Mouse (Mus musculus): ENCODE measurements around the gene Frem2. TPM values are rescaled to one million over a fixed set of nuclear protein-coding genes. Genes with fewer than 3 reads are reported as not detected.

Gene Frem2
- 1.1 TPM in 2 replicates for polyA plus RNA-seq (2014; fragmentation: Nextera tagmentation; extraction: Ambion mirVana)

DNA sequence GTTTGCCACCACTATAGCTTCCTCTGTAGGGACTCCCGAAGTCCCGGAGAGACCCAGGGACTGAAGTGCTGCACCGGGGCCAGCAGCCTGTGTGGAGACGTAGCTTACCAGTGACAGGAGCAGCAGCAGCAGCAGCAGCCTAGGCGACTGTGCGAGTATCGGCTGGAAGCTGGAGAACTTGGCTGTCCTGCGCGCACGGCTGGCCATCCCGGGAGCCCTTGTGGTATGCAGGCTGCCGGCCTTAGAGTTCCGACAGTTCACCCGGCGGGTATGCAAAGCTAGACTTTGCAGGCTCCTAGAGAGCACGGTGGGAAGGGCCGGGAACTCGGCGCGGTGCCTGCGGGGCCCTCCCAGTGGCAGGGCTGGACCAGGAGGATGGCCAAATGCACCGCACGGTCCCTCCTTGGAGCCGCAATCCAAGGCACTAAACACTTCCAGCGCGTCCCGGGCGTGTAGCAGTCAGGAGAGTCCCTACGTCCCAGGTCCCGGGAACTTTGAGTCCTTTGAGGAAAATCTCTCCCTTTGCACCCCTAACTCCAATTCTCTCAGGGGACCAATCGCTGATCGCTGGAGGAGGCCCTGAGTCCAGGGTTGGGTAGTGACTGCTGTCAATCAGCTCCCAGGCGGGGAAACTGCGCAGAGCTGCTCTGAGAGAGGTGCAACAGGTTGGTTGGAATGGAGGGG, at the start of gene Frem2:
TSS of gene Frem2 (minus strand) at position 478 of the 684 bp plus-strand sequence.
- Histone ChIP-seq H3K27me3 (ENCODE audit: control insufficient read depth, insufficient read depth, low read length) (peaks cover 19% of the 10 kb centered on the region), H3K27ac (replicated peaks; ENCODE audit: low read depth, low read length) (no peak within 1 kb of the TSS)
- ATAC-seq (ENCODE audit: low FRiP score, low TSS enrichment), result peak; percentile 91

DNA sequence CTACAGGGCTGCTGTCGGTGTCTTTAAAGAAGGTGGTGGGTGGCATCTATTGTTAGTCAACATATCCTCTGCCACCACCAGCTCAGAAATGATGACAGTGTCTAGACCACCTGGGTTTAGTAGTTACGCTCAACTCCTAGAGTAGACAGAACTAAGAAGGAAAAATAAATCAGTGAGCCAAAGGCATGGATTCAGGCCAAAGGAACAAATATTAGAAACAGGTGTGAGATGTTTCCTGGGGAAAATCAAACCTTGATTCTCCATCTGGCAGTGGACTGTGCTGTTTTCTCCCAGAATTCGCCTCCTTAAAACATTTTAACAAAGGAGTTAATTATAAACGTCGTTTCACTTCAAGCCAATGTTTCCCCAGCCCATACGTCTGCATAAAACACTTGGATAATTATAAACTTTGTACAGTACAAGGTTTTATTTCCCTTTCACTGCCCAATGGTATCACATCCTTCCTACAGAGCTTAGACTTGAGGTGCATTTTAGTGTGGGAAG, 48.9 kb upstream of the Frem2 start:
- no peak for DNase-seq
- no peaks in the 10 kb centered on the region for H3K9me3 ChIP-seq (ENCODE audit: control insufficient read depth, low read length)
- H3K4me2 ChIP-seq (ENCODE audit: low read length), result no peak overlapping the region
- no peak overlapping the region for H3K4me3 ChIP-seq (replicated peaks; ENCODE audit: low read depth, low read length)
- H3K27ac ChIP-seq (replicated peaks; ENCODE audit: low read depth, low read length), result no peak overlapping the region
- ATAC-seq (ENCODE audit: low FRiP score, low TSS enrichment), result no peak
- 76% methylated on average over 6 of the region's 6 CpGs for WGBS
- H3K36me3 ChIP-seq (ENCODE audit: control insufficient read depth, insufficient read depth, low read length), result no peaks in the 10 kb centered on the region
- H3K4me1 ChIP-seq (ENCODE audit: control insufficient read depth, insufficient read depth, low read length), result peaks cover 4% of the 10 kb centered on the region; the same call in 1 of the 2 replicates
- H3K9ac ChIP-seq (replicated peaks; ENCODE audit: low read length), result no peak overlapping the region
- H3K27me3 ChIP-seq (ENCODE audit: control insufficient read depth, insufficient read depth, low read length), result no peaks in the 10 kb centered on the region

More for the DNA sequence above, at the start of gene Frem2:
- H3K4me1 ChIP-seq (ENCODE audit: control insufficient read depth, insufficient read depth, low read length), result peaks cover 13% of the 10 kb centered on the region; the same call in 1 of the 2 replicates
- H3K4me2 ChIP-seq (ENCODE audit: low read length), result peak within 1 kb of the TSS; percentile 100
- DNase-seq, result peak; percentile 89
- no peaks in the 10 kb centered on the region for H3K36me3 ChIP-seq (ENCODE audit: control insufficient read depth, insufficient read depth, low read length)
- peak within 1 kb of the TSS; percentile 52 for H3K9ac ChIP-seq (replicated peaks; ENCODE audit: low read length)
- under 1% methylated on average over 34 of the region's 34 CpGs for WGBS
- no peaks in the 10 kb centered on the region for H3K9me3 ChIP-seq (ENCODE audit: control insufficient read depth, low read length)
- H3K4me3 ChIP-seq (replicated peaks; ENCODE audit: low read depth, low read length), result peak within 1 kb of the TSS; percentile 56

DNA sequence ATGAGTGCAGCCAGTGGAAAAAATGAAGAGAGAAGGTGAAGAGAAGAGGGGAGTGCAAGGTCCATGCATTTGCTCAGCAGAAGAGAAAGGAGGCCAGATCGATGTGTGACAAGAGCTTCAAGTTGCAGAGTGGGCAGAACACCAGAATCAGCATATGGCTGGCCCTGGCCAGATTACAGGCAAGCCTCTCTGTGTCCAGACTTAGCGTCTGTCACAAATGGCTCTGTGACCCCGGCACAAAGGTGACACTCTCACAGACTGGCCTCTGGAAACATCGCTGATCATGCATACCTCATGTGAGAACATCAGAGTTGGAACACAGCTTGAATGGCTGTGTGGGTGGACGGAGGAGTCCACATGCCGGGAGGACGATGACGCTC, 46.0 kb upstream of the Frem2 start:
- H3K27ac ChIP-seq (replicated peaks; ENCODE audit: low read depth, low read length), result no peak overlapping the region
- no peak for ATAC-seq (ENCODE audit: low FRiP score, low TSS enrichment)

DNA sequence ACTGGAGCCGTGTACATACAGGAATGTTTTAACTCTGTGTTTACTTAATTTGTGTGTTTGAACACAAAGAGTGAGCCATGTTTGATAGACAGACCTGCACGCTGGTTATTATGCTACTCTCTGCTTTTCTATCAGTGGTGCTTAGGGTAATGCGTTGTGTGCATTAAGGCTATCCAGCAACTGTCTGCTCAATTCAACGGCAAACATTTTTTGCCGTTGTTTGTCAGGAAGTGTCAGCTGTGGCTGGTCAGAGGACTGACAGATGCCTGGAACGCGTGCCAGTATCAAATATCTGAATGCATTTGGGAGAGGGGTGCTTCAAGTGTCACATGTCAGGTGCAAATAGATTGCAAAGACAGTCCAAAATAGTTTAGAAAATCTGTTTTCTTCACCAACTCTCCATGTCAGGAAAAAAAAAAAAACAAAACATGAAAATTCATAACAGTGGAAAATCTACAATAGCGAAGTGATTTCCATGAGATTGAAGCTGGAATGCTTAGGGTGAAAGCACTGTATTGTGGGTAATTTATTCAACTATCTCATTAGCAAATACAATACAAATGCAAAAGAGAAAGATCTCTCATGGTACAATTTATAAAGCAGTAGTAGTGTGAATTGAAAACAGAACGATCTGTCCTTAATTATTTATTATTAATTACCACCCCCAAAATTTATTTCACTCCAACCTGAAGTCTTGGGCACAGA, 45.4 kb upstream of the Frem2 start:
- Histone ChIP-seq H3K9ac (replicated peaks; ENCODE audit: low read length) (no peak overlapping the region), H3K36me3 (ENCODE audit: control insufficient read depth, insufficient read depth, low read length) (no peaks in the 10 kb centered on the region), H3K4me1 (ENCODE audit: control insufficient read depth, insufficient read depth, low read length) (peaks cover 4% of the 10 kb centered on the region; the same call in 1 of the 2 replicates), H3K27ac (replicated peaks; ENCODE audit: low read depth, low read length) (no peak overlapping the region), H3K4me3 (replicated peaks; ENCODE audit: low read depth, low read length) (no peak overlapping the region), H3K9me3 (ENCODE audit: control insufficient read depth, low read length) (no peaks in the 10 kb centered on the region), H3K27me3 (ENCODE audit: control insufficient read depth, insufficient read depth, low read length) (no peaks in the 10 kb centered on the region), H3K4me2 (ENCODE audit: low read length) (no peak overlapping the region)
- DNase-seq (peak; percentile 7), ATAC-seq (ENCODE audit: low FRiP score, low TSS enrichment) (no peak)
- WGBS, result 50% methylated on average over 9 of the region's 9 CpGs

More for the DNA sequence above, 46.0 kb upstream of the Frem2 start:
- Histone ChIP-seq H3K9ac (replicated peaks; ENCODE audit: low read length) (no peak overlapping the region), H3K4me2 (ENCODE audit: low read length) (no peak overlapping the region), H3K27me3 (ENCODE audit: control insufficient read depth, insufficient read depth, low read length) (no peaks in the 10 kb centered on the region), H3K36me3 (ENCODE audit: control insufficient read depth, insufficient read depth, low read length) (no peaks in the 10 kb centered on the region), H3K9me3 (ENCODE audit: control insufficient read depth, low read length) (no peaks in the 10 kb centered on the region), H3K4me1 (ENCODE audit: control insufficient read depth, insufficient read depth, low read length) (peaks cover 4% of the 10 kb centered on the region; the same call in 1 of the 2 replicates), H3K4me3 (replicated peaks; ENCODE audit: low read depth, low read length) (no peak overlapping the region)
- WGBS, result 81% methylated on average over 8 of the region's 8 CpGs
- no peak for DNase-seq

DNA sequence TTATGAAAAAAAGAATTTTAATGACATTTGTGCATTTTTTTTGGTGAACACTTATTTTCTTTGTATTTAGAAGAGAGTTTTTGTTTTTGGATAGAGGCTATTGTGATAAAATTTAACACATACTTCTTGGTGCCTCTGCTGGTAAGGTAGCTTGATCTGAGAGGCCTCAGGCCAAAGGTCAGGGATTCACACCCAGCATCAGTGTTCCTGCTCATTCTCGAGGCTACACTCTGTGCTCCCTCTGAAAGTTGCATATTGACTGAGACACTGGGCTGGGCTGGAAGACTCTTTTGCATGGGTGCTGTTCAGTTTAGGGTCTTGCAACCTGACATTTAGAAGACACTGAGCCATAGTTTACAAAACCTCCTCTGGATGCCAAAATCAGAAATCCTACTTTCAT, 44.8 kb upstream of the Frem2 start:
- ATAC-seq (ENCODE audit: low FRiP score, low TSS enrichment) (no peak), DNase-seq (no peak)
- peaks cover 4% of the 10 kb centered on the region; the same call in 1 of the 2 replicates for H3K4me1 ChIP-seq (ENCODE audit: control insufficient read depth, insufficient read depth, low read length)
- H3K4me3 ChIP-seq (replicated peaks; ENCODE audit: low read depth, low read length), result no peak overlapping the region
- H3K27ac ChIP-seq (replicated peaks; ENCODE audit: low read depth, low read length), result no peak overlapping the region
- no peaks in the 10 kb centered on the region for H3K36me3 ChIP-seq (ENCODE audit: control insufficient read depth, insufficient read depth, low read length)
- H3K9ac ChIP-seq (replicated peaks; ENCODE audit: low read length), result no peak overlapping the region
- no peak overlapping the region for H3K4me2 ChIP-seq (ENCODE audit: low read length)
- no peaks in the 10 kb centered on the region for H3K27me3 ChIP-seq (ENCODE audit: control insufficient read depth, insufficient read depth, low read length)
- H3K9me3 ChIP-seq (ENCODE audit: control insufficient read depth, low read length), result no peaks in the 10 kb centered on the region
- 39% methylated on average over 1 of the region's 1 CpGs for WGBS

DNA sequence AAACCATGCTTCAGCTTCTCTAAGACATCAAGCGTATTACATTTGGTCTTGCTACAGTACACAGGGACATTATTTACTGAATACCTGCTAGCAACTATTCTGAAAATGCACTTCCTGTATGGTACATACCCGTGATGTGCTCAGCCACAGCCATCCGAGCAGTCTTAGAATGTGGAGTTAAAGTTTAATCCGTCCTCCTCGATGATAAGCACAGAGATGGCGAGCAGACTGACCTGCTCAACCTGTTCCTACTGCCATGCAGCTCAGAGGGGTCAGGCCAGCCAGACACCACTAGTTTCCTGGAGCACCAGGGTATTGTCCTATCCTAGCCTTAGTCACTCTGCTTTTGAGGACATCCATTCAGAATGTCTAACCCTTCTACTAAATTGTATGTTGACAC, 30.6 kb upstream of the Frem2 start:
- ATAC-seq (ENCODE audit: low FRiP score, low TSS enrichment) (no peak), DNase-seq (no peak)
- H3K4me1 ChIP-seq (ENCODE audit: control insufficient read depth, insufficient read depth, low read length), result no peaks in the 10 kb centered on the region
- H3K9ac ChIP-seq (replicated peaks; ENCODE audit: low read length), result no peak overlapping the region
- no peak overlapping the region for H3K4me2 ChIP-seq (ENCODE audit: low read length)
- no peak overlapping the region for H3K27ac ChIP-seq (replicated peaks; ENCODE audit: low read depth, low read length)
- 91% methylated on average over 6 of the region's 6 CpGs for WGBS
- no peaks in the 10 kb centered on the region for H3K36me3 ChIP-seq (ENCODE audit: control insufficient read depth, insufficient read depth, low read length)
- no peaks in the 10 kb centered on the region for H3K27me3 ChIP-seq (ENCODE audit: control insufficient read depth, insufficient read depth, low read length)
- no peaks in the 10 kb centered on the region for H3K9me3 ChIP-seq (ENCODE audit: control insufficient read depth, low read length)
- no peak overlapping the region for H3K4me3 ChIP-seq (replicated peaks; ENCODE audit: low read depth, low read length)

DNA sequence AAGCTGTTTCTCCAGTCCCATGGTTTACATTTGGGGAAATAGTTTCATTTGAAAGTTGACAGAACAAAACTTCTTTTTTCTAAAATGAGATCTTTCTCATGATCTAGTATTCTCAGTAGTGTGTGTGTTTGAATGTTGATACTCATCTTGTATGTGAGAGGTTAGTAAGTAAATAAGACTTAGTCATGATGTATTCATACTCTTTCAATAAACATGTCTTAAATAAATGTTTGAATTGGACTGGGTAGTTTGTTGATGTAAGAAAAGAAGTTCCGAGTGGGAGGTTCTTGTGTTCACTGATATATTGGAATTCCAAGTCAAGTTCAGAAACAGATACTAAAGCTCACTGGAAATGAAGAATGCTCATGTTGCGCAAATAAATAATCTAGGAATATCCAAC, 25.1 kb upstream of the Frem2 start:
- Histone ChIP-seq H3K27me3 (ENCODE audit: control insufficient read depth, insufficient read depth, low read length) (no peaks in the 10 kb centered on the region), H3K9ac (replicated peaks; ENCODE audit: low read length) (no peak overlapping the region), H3K4me3 (replicated peaks; ENCODE audit: low read depth, low read length) (no peak overlapping the region), H3K9me3 (ENCODE audit: control insufficient read depth, low read length) (no peaks in the 10 kb centered on the region), H3K27ac (replicated peaks; ENCODE audit: low read depth, low read length) (no peak overlapping the region), H3K36me3 (ENCODE audit: control insufficient read depth, insufficient read depth, low read length) (no peaks in the 10 kb centered on the region), H3K4me1 (ENCODE audit: control insufficient read depth, insufficient read depth, low read length) (no peaks in the 10 kb centered on the region), H3K4me2 (ENCODE audit: low read length) (no peak overlapping the region)
- ATAC-seq (ENCODE audit: low FRiP score, low TSS enrichment) (no peak), DNase-seq (no peak)
- 85% methylated on average over 2 of the region's 2 CpGs for WGBS

DNA sequence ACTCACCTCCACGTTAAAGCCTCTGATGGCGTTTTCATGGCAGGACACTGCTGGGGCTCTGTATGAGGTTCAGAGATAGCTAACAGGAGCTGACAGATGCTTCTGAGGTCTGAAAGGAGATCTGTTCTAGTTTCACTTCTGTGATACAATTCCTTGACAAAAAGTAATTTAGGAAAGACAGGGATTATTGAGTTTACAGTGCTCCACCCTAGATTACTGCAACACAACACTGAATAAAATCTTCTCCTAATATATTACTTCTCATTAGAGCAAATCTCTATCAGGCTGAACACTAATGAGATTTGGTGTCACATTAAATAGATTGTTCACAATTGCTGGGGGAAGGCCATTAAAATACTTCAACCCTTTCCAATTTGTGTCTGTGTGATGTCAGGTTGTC, 23.7 kb upstream of the Frem2 start:
- H3K9ac ChIP-seq (replicated peaks; ENCODE audit: low read length), result no peak overlapping the region
- no peak overlapping the region for H3K27ac ChIP-seq (replicated peaks; ENCODE audit: low read depth, low read length)
- no peak for DNase-seq
- H3K4me2 ChIP-seq (ENCODE audit: low read length), result no peak overlapping the region
- 47% methylated on average over 2 of the region's 2 CpGs for WGBS
- no peak overlapping the region for H3K4me3 ChIP-seq (replicated peaks; ENCODE audit: low read depth, low read length)
- ATAC-seq (ENCODE audit: low FRiP score, low TSS enrichment), result no peak
- H3K27me3 ChIP-seq (ENCODE audit: control insufficient read depth, insufficient read depth, low read length), result no peaks in the 10 kb centered on the region
- no peaks in the 10 kb centered on the region for H3K9me3 ChIP-seq (ENCODE audit: control insufficient read depth, low read length)
- no peaks in the 10 kb centered on the region for H3K36me3 ChIP-seq (ENCODE audit: control insufficient read depth, insufficient read depth, low read length)
- H3K4me1 ChIP-seq (ENCODE audit: control insufficient read depth, insufficient read depth, low read length), result no peaks in the 10 kb centered on the region
